Mouse (Mus musculus): ENCODE data around the gene Cdc42bpa.

- TF ChIP-seq CTCF (IDR thresholded peaks at IDR 0.05; ENCODE audit: low read depth) (no peak), EP300 (IDR thresholded peaks at IDR 0.05; ENCODE audit: low read depth) (no peak)
Observed at GRCm38 (mm10) chr1:180196508-180196907, 236.2 kb downstream of the Cdc42bpa start.
